Mouse (Mus musculus) lung, embryonic 16.5 days (tissue): ENCODE data around the gene Bdp1. TPM values are rescaled to one million over a fixed set of nuclear protein-coding genes. Genes with fewer than 3 reads are reported as not detected.

Experiments
- ATAC-seq: fragments of 200-750 bp; cut with Nextera tagmentation; 2 replicates; pipeline ENCODE4 v1.8.0; 2017; ENCODE audit warnings: low read depth, mild to moderate bottlenecking, moderate library complexity
- H3K27ac ChIP-seq: fragments of 300-500 bp; sonication (generic); 2 replicates; pipeline ENCODE4 v1.5.1; 2014; ENCODE audit warnings: mild to moderate bottlenecking, control low read depth, low read length
- H3K27me3 ChIP-seq: fragments of 300-500 bp; sonication (generic); 2 replicates; pipeline ENCODE4 v1.6.1; 2014; ENCODE audit warnings: low read depth, low read length, mixed read lengths; ENCODE audit not compliant: control insufficient read depth, insufficient read depth
- H3K36me3 ChIP-seq: fragments of 300-500 bp; sonication (generic); 2 replicates; pipeline ENCODE4 v1.6.1; 2014; ENCODE audit warnings: low read length; ENCODE audit not compliant: control insufficient read depth, insufficient read depth
- H3K4me1 ChIP-seq: fragments of 300-500 bp; sonication (generic); replicated peaks from 2 replicates; pipeline ENCODE4 v1.6.1; 2014; ENCODE audit warnings: low read length, mixed read lengths; ENCODE audit not compliant: control insufficient read depth, insufficient read depth
- H3K4me2 ChIP-seq: fragments of 300-500 bp; sonication (generic); 2 replicates; pipeline ENCODE4 v1.6.1; 2014; ENCODE audit warnings: low read depth, low read length, control low read depth
- H3K4me3 ChIP-seq: fragments of 300-500 bp; sonication (generic); 2 replicates; pipeline ENCODE4 v1.5.1; 2014; ENCODE audit warnings: mild to moderate bottlenecking, low read length, control low read depth
- H3K9ac ChIP-seq: fragments of 300-500 bp; sonication (generic); 2 replicates; pipeline ENCODE4 v1.6.1; 2014; ENCODE audit warnings: low read length, control low read depth
- H3K9me3 ChIP-seq: fragments of 300-500 bp; sonication (generic); 2 replicates; pipeline ENCODE4 v1.6.1; 2016; ENCODE audit warnings: low read length; ENCODE audit not compliant: control insufficient read depth
- WGBS: fragments of 180-500 bp; shearing (Covaris S2); extraction: QIAGEN DNeasy Blood & Tissue Kit; methylation state at CpG from one replicate; pipeline ENCODE4 v1.1.7; 2014; 5-methylcytosine and 5-hydroxymethylcytosine counted together
- polyA plus RNA-seq: library from polyadenylated mRNA; unstranded; fragments of >200 nt; fragmentation: Nextera tagmentation; extraction: Ambion mirVana; gene quantifications from 2 replicates; pipeline ENCODE4 v1.2.1, GENCODE M21; 2015

Gene Bdp1
- polyA plus RNA-seq, 1 experiment from 2014 or later, result 22.5 TPM

DNA sequence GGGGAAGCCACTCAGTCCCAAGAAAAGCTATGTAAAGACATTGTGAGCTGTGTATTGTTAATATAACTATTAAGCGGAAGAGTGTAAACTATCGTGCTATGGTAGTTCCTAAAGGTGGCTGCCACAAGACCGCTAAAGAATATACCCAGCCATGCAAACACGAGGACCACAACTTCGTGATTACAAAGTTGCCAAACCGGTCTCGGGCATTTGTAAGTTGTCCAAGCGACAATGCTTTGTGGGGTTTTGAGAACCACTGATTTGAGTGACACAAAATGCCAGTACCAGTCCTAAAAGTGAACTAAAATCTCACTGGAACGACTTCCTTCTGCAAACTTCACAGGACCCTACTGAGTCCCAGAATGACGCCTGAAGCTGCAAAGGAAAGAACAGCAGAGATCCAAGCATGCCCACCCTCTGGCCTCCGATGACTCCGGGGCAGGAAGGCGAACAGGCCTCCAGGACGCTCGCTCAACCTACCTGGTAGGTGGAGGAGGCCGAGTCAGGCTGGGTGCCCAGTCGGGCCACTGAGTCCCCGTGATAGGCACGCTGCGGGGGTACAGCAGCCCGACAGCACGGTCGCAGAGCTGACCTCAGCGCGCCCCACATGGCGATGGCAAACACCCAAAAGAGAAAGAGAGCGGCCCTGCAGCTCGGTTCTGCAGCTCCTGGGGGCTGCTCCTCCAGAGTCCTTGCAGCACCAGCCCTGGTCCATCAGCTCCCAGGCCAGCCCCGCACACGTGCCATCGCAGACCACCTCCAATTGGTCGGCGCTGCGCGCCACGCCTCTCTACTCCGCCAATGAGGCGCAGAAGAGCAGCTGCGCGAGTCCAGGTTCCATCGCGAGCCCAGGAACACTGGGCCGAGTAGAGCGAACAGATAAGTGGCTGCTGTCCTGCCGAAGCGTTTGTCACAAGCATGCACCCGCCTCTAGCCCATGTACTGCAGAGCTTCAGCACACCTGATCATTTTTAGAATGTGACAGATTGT is 88.7 kb downstream of the Bdp1 start, which contains the start of gene Mccc2:
Gene Mccc2, minus strand, starts transcription at position 734 of the 990 bp plus-strand sequence.
- Histone ChIP-seq H3K4me2 (peak within 1 kb of the TSS; percentile 94), H3K9ac (peak within 1 kb of the TSS; percentile 83), H3K27ac (peak within 1 kb of the TSS; percentile 82), H3K4me1 (peaks cover 6% of the 10 kb centered on the region; the same call in 1 of the 2 replicates), H3K36me3 (no peaks in the 10 kb centered on the region), H3K27me3 (no peaks in the 10 kb centered on the region), H3K9me3 (no peaks in the 10 kb centered on the region), H3K4me3 (peak within 1 kb of the TSS; percentile 86)
- 3% methylated on average over 39 of the region's 47 CpGs for WGBS
- peak; percentile 100 for ATAC-seq

DNA sequence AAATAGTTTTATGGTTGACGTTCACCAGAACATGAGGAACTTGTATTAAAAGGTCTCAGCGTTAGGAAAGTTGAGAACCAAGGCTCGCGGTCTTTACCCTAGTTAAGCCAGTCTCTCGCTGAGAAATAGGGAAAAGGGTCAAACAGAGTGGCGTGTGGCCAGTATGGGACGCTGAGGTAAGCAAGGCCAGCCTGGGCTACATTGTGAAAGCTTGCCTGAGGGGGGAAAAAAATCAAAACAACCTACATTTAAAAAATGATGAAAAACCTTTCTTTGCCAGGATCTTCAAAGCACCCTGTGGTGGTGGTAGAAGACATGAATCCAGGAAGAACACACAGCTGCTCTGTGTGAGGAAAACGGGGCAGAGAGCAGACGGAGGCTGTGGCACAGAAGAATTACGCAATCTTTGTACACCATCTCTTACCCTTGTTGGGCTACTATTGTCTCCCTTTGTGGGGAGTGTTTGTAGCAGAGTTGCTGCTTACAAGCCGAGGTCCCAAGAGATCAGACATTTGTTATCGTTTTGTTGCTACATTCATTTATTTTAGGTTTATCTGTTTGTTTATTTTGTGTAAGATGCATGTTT is 97.9 kb downstream of the Bdp1 start:
- Histone ChIP-seq H3K9me3 (no peaks in the 10 kb centered on the region), H3K9ac (no peak overlapping the region), H3K4me1 (no peaks in the 10 kb centered on the region), H3K27ac (no peak overlapping the region), H3K4me2 (no peak overlapping the region), H3K27me3 (no peaks in the 10 kb centered on the region), H3K4me3 (no peak overlapping the region), H3K36me3 (no peaks in the 10 kb centered on the region)
- no peak for ATAC-seq
- 78% methylated on average over 12 of the region's 12 CpGs for WGBS

DNA sequence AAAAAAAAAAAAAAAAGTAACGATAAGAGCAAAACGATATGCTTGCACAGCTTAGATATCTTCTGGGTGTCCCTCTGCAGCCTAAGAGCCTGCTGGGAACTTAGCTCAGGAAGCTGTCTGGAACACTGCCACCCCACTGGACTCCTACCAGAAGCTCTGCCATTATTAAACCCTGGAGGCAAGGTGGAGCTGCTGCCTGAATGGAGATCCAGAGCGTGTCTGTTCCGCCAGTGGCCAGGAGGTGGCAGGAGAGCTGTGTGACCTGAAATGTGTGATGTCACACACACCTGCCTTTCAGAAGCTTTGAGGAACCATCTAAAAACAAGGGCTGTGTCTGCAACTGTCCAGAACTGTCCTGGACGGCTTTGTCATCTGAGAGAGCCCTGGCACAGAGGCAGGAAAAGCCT is 102.1 kb downstream of the Bdp1 start:
- peak; percentile 69 for ATAC-seq
- H3K36me3 ChIP-seq, result no peaks in the 10 kb centered on the region
- no peaks in the 10 kb centered on the region for H3K4me1 ChIP-seq
- 36% methylated on average over 5 of the region's 5 CpGs for WGBS
- H3K9ac ChIP-seq, result no peak overlapping the region
- no peak overlapping the region for H3K4me3 ChIP-seq
- no peak overlapping the region for H3K27ac ChIP-seq
- no peaks in the 10 kb centered on the region for H3K27me3 ChIP-seq
- no peaks in the 10 kb centered on the region for H3K9me3 ChIP-seq
- no peak overlapping the region for H3K4me2 ChIP-seq

DNA sequence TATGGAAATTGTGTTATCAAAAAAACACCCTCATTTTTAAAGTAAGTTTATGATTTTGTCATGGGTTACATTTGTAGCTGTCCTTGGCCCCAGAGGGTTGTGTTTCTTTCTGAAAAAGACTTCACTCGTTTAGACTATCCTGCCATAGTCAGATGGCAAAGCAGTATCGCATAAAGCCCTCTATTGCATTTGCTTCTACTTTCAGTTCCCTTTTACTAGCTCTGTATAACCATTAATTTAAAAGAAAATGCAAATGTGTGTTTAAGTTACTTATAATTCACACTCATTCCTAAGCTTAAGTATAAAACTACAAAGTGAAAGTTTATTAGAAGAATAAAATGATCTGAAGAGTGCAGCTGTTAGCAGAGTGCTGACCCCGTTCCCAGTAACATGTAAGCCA is 104.8 kb downstream of the Bdp1 start:
- no peak overlapping the region for H3K4me3 ChIP-seq
- WGBS, result 91% methylated on average over 3 of the region's 3 CpGs
- ATAC-seq, result no peak
- no peak overlapping the region for H3K4me2 ChIP-seq
- H3K27ac ChIP-seq, result no peak overlapping the region
- no peaks in the 10 kb centered on the region for H3K36me3 ChIP-seq
- no peak overlapping the region for H3K9ac ChIP-seq
- no peaks in the 10 kb centered on the region for H3K9me3 ChIP-seq
- H3K4me1 ChIP-seq, result no peaks in the 10 kb centered on the region
- no peaks in the 10 kb centered on the region for H3K27me3 ChIP-seq

DNA sequence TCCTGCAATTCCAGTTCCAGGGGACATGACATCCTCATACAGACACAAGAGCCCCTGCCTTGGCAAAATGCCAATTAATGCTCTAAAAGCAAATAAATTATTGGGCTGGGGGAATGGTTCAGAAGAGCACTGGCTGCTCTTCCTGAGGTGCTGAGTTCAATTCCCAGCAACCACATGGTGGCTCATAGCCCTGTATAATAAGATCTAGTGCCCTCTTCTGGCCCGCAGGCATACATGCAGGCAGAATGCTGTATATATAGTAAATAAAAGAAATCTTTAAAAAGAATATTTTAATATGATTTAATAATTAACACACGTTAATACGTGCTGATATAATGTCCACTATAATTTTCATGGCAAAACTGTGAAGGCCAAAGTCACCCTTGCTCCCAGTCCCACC is 105.8 kb downstream of the Bdp1 start:
- no peaks in the 10 kb centered on the region for H3K9me3 ChIP-seq
- H3K36me3 ChIP-seq, result no peaks in the 10 kb centered on the region
- 86% methylated on average over 3 of the region's 3 CpGs for WGBS
- no peak for ATAC-seq
- H3K4me1 ChIP-seq, result no peaks in the 10 kb centered on the region
- no peaks in the 10 kb centered on the region for H3K27me3 ChIP-seq
- H3K27ac ChIP-seq, result no peak overlapping the region
- H3K4me3 ChIP-seq, result no peak overlapping the region
- no peak overlapping the region for H3K9ac ChIP-seq
- no peak overlapping the region for H3K4me2 ChIP-seq

DNA sequence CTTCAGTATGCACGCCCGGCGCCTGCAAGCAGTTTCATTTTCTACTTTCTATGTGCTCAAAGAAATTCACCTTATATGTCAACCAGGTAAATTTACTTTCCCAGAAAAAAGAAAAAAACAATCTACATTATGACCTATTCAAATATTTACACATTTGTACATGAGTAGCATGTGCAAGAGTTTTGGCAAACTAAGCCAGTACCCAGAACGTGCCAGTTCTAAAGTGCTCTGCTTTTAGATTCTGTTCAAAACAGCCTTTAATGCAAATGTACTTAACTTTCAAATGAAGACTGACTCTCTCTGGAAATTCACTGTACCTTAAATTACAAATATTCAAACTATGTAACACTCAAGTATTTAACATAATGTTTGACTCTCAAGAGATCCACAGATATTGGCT is 114.3 kb downstream of the Bdp1 start:
- Histone ChIP-seq H3K9ac (no peak overlapping the region), H3K27ac (no peak overlapping the region), H3K4me2 (peak overlapping the region; percentile 24; the same call in 1 of the 2 replicates), H3K4me3 (no peak overlapping the region), H3K27me3 (no peaks in the 10 kb centered on the region), H3K9me3 (no peaks in the 10 kb centered on the region), H3K36me3 (no peaks in the 10 kb centered on the region), H3K4me1 (no peaks in the 10 kb centered on the region)
- peak; percentile 75 for ATAC-seq
- WGBS, result 77% methylated on average over 4 of the region's 4 CpGs

DNA sequence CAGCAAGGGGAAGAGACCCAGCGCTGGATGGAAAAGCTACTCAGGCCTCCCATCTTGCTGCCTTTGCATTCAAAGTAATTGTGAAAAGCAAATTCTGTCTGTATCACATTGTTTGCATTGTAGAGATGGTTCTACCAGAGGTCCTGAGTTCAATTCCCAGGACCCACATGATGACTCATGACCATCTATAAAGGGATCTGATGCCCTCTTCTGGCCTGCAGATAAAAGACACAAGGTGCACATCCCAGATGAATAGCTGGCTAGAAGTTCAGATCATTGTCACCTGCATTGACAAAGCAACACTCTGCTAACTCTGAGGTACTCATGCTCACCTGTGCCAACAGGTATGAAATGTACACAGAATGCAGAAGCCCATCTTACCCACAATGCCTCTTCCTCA is 120.5 kb downstream of the Bdp1 start:
- H3K4me1 ChIP-seq, result no peaks in the 10 kb centered on the region
- no peak overlapping the region for H3K9ac ChIP-seq
- no peak overlapping the region for H3K4me2 ChIP-seq
- WGBS, result 97% methylated on average over 1 of the region's 1 CpGs
- no peak for ATAC-seq
- H3K4me3 ChIP-seq, result no peak overlapping the region
- H3K9me3 ChIP-seq, result no peaks in the 10 kb centered on the region
- no peaks in the 10 kb centered on the region for H3K27me3 ChIP-seq
- no peaks in the 10 kb centered on the region for H3K36me3 ChIP-seq
- H3K27ac ChIP-seq, result no peak overlapping the region

DNA sequence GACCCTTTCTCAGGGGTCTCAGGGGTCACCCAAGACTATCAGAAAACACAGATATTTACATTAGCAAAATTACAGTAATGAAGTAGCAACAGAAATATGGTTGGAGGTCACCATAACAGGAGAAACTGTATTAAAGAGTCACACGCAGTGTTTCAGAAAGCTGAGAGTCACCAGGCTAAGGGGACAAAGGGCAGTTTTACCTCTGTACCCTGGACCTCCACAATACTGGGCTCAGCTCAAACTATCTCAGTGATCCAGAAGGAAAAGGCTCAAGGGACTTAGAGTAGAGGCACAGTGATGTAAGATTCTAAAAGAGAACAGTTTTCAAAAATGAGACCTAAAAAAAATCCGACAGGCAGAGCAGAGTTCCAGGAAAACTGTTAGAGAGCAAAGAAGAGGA is 124.5 kb downstream of the Bdp1 start:
- 51% methylated on average over 2 of the region's 2 CpGs for WGBS
- Histone ChIP-seq H3K4me2 (no peak overlapping the region), H3K27me3 (no peaks in the 10 kb centered on the region), H3K4me3 (no peak overlapping the region), H3K9me3 (no peaks in the 10 kb centered on the region), H3K4me1 (no peaks in the 10 kb centered on the region), H3K36me3 (peaks cover 5% of the 10 kb centered on the region; the same call in 1 of the 2 replicates), H3K27ac (no peak overlapping the region), H3K9ac (no peak overlapping the region)
- ATAC-seq, result no peak

DNA sequence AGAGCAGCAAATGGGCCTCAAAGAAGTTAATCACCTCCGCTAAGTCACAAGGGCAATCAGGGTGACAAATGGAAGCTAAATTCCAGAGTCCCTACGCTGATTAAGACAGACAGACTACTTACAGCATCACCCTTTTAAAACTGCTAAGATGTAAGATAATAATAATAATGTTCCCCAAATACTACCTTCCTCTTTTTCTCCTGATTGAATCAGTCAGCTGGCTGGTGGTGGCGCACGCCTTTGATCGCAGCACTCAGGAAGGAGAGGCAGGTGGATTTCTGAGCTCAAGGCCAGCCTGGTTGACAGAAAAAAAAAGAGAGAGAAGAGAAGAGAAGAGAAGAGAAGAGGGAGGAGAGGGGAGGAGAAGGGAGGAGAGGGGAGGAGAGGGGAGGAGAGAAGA is 133.8 kb downstream of the Bdp1 start:
- Histone ChIP-seq H3K27me3 (no peaks in the 10 kb centered on the region), H3K4me2 (no peak overlapping the region), H3K4me3 (no peak overlapping the region), H3K27ac (no peak overlapping the region), H3K36me3 (peaks cover 7% of the 10 kb centered on the region; the same call in 1 of the 2 replicates), H3K4me1 (no peaks in the 10 kb centered on the region), H3K9ac (no peak overlapping the region), H3K9me3 (no peaks in the 10 kb centered on the region)
- WGBS, result 90% methylated on average over 5 of the region's 5 CpGs
- ATAC-seq, result no peak
